Mouse (Mus musculus) heart, embryonic 15.5 days (tissue): ENCODE measurements at regions not wholly inside any gene's neighbourhood (a gene's known extent, or its start where the extent isn't known, plus 50 kb on each side); places are given as distances from the start of the nearest gene placed in this dataset.
"Not testable (repeated sequence)": the region's sequence is repeated elsewhere in the genome, so short reads cannot be mapped to it uniquely, and the experiment has no call there.

Source experiments
- ATAC-seq: fragments of 200-750 bp; cut with Nextera tagmentation; replicated peaks from 2 replicates; pipeline ENCODE4 v1.8.0; 2017; ENCODE audit warnings: low read depth, moderate TSS enrichment; ENCODE audit not compliant: insufficient number of reproducible peaks, insufficient read depth, low FRiP score
- H3K27ac ChIP-seq: fragments of 300-500 bp; sonication (generic); 2 replicates; pipeline ENCODE4 v1.5.1; 2015; ENCODE audit warnings: mild to moderate bottlenecking, inconsistent platforms
- H3K27me3 ChIP-seq: fragments of 300-500 bp; sonication (generic); 2 replicates; pipeline ENCODE4 v1.6.1; 2015; ENCODE audit warnings: inconsistent platforms
- H3K36me3 ChIP-seq: fragments of 300-500 bp; sonication (generic); 2 replicates; pipeline ENCODE4 v1.6.1; 2015; ENCODE audit warnings: mild to moderate bottlenecking, inconsistent platforms
- H3K4me1 ChIP-seq: fragments of 300-500 bp; sonication (generic); replicated peaks from 2 replicates; pipeline ENCODE4 v1.6.1; 2015; ENCODE audit warnings: inconsistent platforms
- H3K4me2 ChIP-seq: fragments of 300-500 bp; sonication (generic); 2 replicates; pipeline ENCODE4 v1.6.1; 2015; ENCODE audit warnings: inconsistent platforms, mild to moderate bottlenecking, moderate library complexity
- H3K4me3 ChIP-seq: fragments of 300-500 bp; sonication (generic); 2 replicates; pipeline ENCODE4 v1.5.1; 2015; ENCODE audit warnings: mild to moderate bottlenecking, inconsistent platforms
- H3K9ac ChIP-seq: fragments of 300-500 bp; sonication (generic); 2 replicates; pipeline ENCODE4 v1.6.1; 2015; ENCODE audit warnings: mild to moderate bottlenecking, inconsistent platforms
- H3K9me3 ChIP-seq: fragments of 300-500 bp; sonication (generic); replicated peaks from 2 replicates; pipeline ENCODE4 v1.6.1; 2016; ENCODE audit warnings: inconsistent platforms
- WGBS: fragments of 180-500 bp; shearing (Covaris S2); methylation state at CpG from one replicate; pipeline ENCODE4 v1.1.7; 2015; ENCODE audit warnings: mixed read lengths; 5-methylcytosine and 5-hydroxymethylcytosine counted together

GRCm38 (mm10) chr2:107869304-107869958 lies 579.0 kb downstream of the Kcna4 start:
- H3K4me1 ChIP-seq, result no peaks in the 10 kb centered on the region
- no peak overlapping the region for H3K27ac ChIP-seq
- H3K4me2 ChIP-seq, result no peak overlapping the region
- 49% methylated on average over 3 of the region's 3 CpGs for WGBS
- no peak for ATAC-seq
- H3K9me3 ChIP-seq, result no peaks in the 10 kb centered on the region
- no peaks in the 10 kb centered on the region for H3K27me3 ChIP-seq
- no peak overlapping the region for H3K9ac ChIP-seq
- H3K36me3 ChIP-seq, result no peaks in the 10 kb centered on the region
- no peak overlapping the region for H3K4me3 ChIP-seq

- Histone ChIP-seq H3K9ac (no peak overlapping the region), H3K36me3 (no peaks in the 10 kb centered on the region), H3K4me1 (no peaks in the 10 kb centered on the region), H3K9me3 (no peaks in the 10 kb centered on the region), H3K27ac (no peak overlapping the region), H3K4me2 (no peak overlapping the region), H3K27me3 (no peaks in the 10 kb centered on the region), H3K4me3 (no peak overlapping the region)
- no peak for ATAC-seq
- 22% methylated on average over 2 of the region's 2 CpGs for WGBS
These were observed 589.2 kb downstream of the Kcna4 start for GRCm38 (mm10) chr2:107879663-107880062.

GRCm38 (mm10) chr2:107886063-107886762 lies 595.8 kb downstream of the Kcna4 start:
- Histone ChIP-seq H3K4me3 (no peak overlapping the region), H3K4me2 (no peak overlapping the region), H3K27ac (no peak overlapping the region), H3K9me3 (no peaks in the 10 kb centered on the region), H3K9ac (no peak overlapping the region), H3K27me3 (no peaks in the 10 kb centered on the region), H3K4me1 (no peaks in the 10 kb centered on the region), H3K36me3 (no peaks in the 10 kb centered on the region)
- ATAC-seq, result no peak
- WGBS, result 71% methylated on average over 3 of the region's 3 CpGs

- Histone ChIP-seq H3K36me3 (no peaks in the 10 kb centered on the region), H3K4me2 (no peak overlapping the region), H3K27ac (no peak overlapping the region), H3K27me3 (no peaks in the 10 kb centered on the region), H3K9ac (no peak overlapping the region), H3K9me3 (no peaks in the 10 kb centered on the region), H3K4me3 (no peak overlapping the region), H3K4me1 (no peaks in the 10 kb centered on the region)
- no peak for ATAC-seq
These were observed 597.8 kb downstream of the Kcna4 start for GRCm38 (mm10) chr2:107888245-107888644.

- 86% methylated on average over 2 of the region's 2 CpGs for WGBS
- H3K27me3 ChIP-seq, result no peaks in the 10 kb centered on the region
These were observed 634.7 kb downstream of the Kcna4 start for GRCm38 (mm10) chr2:107925116-107925515.

GRCm38 (mm10) chr2:107926606-107927005 lies 636.2 kb downstream of the Kcna4 start:
- no peak overlapping the region for H3K4me3 ChIP-seq
- no peaks in the 10 kb centered on the region for H3K36me3 ChIP-seq
- 64% methylated on average over 1 of the region's 1 CpGs for WGBS
- no peak for ATAC-seq
- H3K27me3 ChIP-seq, result no peaks in the 10 kb centered on the region
- no peaks in the 10 kb centered on the region for H3K9me3 ChIP-seq
- H3K4me1 ChIP-seq, result no peaks in the 10 kb centered on the region
- H3K9ac ChIP-seq, result no peak overlapping the region
- H3K27ac ChIP-seq, result no peak overlapping the region
- no peak overlapping the region for H3K4me2 ChIP-seq

More at GRCm38 (mm10) chr2:107925116-107925515, 634.7 kb downstream of the Kcna4 start:
- Histone ChIP-seq H3K9ac (no peak overlapping the region), H3K4me3 (no peak overlapping the region), H3K27ac (no peak overlapping the region), H3K4me2 (no peak overlapping the region), H3K9me3 (no peaks in the 10 kb centered on the region), H3K4me1 (no peaks in the 10 kb centered on the region), H3K36me3 (no peaks in the 10 kb centered on the region)
- ATAC-seq, result no peak

- Histone ChIP-seq H3K36me3 (no peaks in the 10 kb centered on the region), H3K9ac (no peak overlapping the region), H3K27me3 (no peaks in the 10 kb centered on the region), H3K9me3 (no peaks in the 10 kb centered on the region), H3K27ac (no peak overlapping the region), H3K4me3 (no peak overlapping the region), H3K4me2 (no peak overlapping the region), H3K4me1 (no peaks in the 10 kb centered on the region)
- 58% methylated on average over 2 of the region's 2 CpGs for WGBS
- ATAC-seq, result no peak
These were observed 644.9 kb downstream of the Kcna4 start for GRCm38 (mm10) chr2:107935336-107935735.

- H3K9me3 ChIP-seq, result no peaks in the 10 kb centered on the region
- H3K9ac ChIP-seq, result no peak overlapping the region
- no peaks in the 10 kb centered on the region for H3K4me1 ChIP-seq
- no peak overlapping the region for H3K4me2 ChIP-seq
- ATAC-seq, result no peak
- H3K27me3 ChIP-seq, result no peaks in the 10 kb centered on the region
- 76% methylated on average over 2 of the region's 2 CpGs for WGBS
- H3K4me3 ChIP-seq, result no peak overlapping the region
- H3K27ac ChIP-seq, result no peak overlapping the region
- no peaks in the 10 kb centered on the region for H3K36me3 ChIP-seq
These were observed 645.3 kb downstream of the Kcna4 start for GRCm38 (mm10) chr2:107935775-107936174.

GRCm38 (mm10) chr2:107941374-107941773 lies 650.9 kb downstream of the Kcna4 start:
- H3K4me3 ChIP-seq, result no peak overlapping the region
- no peak overlapping the region for H3K4me2 ChIP-seq
- no peak for ATAC-seq
- H3K4me1 ChIP-seq, result no peaks in the 10 kb centered on the region
- H3K27ac ChIP-seq, result no peak overlapping the region
- no peak overlapping the region for H3K9ac ChIP-seq
- no peaks in the 10 kb centered on the region for H3K9me3 ChIP-seq
- no peaks in the 10 kb centered on the region for H3K36me3 ChIP-seq
- H3K27me3 ChIP-seq, result no peaks in the 10 kb centered on the region

- 12% methylated on average over 3 of the region's 3 CpGs for WGBS
- Histone ChIP-seq H3K27me3 (no peaks in the 10 kb centered on the region), H3K4me2 (no peak overlapping the region), H3K9ac (no peak overlapping the region), H3K4me1 (no peaks in the 10 kb centered on the region), H3K4me3 (no peak overlapping the region), H3K9me3 (no peaks in the 10 kb centered on the region), H3K27ac (no peak overlapping the region), H3K36me3 (no peaks in the 10 kb centered on the region)
- ATAC-seq, result no peak
These were observed 655.5 kb downstream of the Kcna4 start for GRCm38 (mm10) chr2:107945837-107946451.

- not testable (repeated sequence) for H3K4me2 ChIP-seq, H3K27me3 ChIP-seq, H3K27ac ChIP-seq, H3K9ac ChIP-seq, H3K4me3 ChIP-seq, ATAC-seq, H3K36me3 ChIP-seq, H3K4me1 ChIP-seq, H3K9me3 ChIP-seq
- WGBS, result 74% methylated on average over 9 of the region's 9 CpGs
These were observed 665.2 kb downstream of the Kcna4 start for GRCm38 (mm10) chr2:107955608-107956127.
